Mouse (Mus musculus): Measurements from ENCODE around the gene Lmo7. TPM values are rescaled to one million over a fixed set of nuclear protein-coding genes. Genes with fewer than 3 reads are reported as not detected.

Gene Lmo7
- total RNA-seq, 2 experiments from 2014 or later, result 81.4 to 118 TPM

DNA sequence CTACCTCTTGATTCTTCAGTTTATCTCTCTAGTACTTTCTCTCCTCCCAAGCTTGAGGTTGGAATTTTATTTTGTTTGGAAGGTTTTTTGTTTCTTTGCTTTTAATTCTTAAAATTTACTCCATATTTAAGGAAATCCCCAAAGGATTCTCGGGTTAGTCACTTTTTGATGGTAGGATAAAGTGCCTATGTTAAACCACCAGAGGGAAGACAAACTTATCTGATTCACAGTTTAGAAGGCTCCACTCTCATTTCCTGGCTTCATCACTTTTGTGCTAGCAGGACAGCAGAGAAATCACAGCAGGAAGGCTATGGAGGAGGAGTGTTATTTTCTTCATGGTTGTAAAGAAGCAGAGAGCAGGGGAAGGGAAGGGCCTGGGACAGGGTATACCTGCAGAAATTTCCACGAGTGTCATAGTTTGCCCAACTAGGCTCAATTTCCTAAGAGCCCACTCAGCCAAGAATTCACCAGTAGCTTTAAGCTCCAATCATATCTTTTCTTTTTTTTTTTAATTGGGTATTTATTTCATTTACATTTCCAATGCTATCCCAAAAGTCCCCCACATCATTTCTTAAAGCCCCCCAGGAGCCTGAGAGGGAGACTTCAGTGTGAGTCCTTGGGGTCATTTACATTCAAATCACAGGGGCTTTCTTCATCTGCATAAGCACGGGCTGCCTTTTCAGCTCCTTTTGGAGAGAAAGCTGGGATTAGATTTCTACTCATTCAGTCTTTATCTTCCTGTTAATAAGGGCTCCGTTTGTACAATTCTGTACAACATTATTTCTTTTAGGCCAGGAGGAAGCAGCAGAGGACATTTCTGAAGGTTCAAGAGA, 46.8 kb downstream of the Lmo7 start:
- intact Hi-C loops (cut with DNase I), result no loop called here

GRCm38 (mm10) chr14:101777129-101777493, 47.4 kb downstream of the Lmo7 start:
- intact Hi-C loops (cut with DNase I), result no loop called here
- DNase-seq (ENCODE audit: low spot score in 2 of 2), result no peak

More for the DNA sequence above, 46.8 kb downstream of the Lmo7 start:
- no peak for DNase-seq (ENCODE audit: low spot score in 2 of 2)

DNA sequence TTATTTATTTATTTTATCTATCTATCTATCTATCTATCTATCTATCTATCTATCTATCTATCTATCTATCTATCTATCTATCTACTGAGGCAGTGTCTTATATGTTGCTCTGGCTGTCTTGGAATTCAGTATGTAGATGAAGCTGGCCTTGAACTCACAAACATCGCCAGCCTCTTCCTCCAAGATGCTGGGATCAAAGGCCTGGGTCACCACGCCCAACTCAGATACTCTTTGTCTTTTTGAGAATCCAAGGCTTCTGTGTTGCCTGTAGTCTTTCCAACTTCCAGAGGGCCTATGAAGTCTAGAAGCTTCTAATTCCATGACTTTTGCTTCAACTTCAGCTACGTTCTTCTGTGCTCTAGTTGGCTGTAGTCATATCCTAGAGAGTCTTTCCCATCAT, 48.7 kb downstream of the Lmo7 start:
- DNase-seq (ENCODE audit: low spot score in 2 of 2), result no peak
- intact Hi-C loops (cut with DNase I), result no loop called here

GRCm38 (mm10) chr14:101780016-101780415, 50.3 kb downstream of the Lmo7 start:
- no peak for DNase-seq (ENCODE audit: low spot score in 2 of 2)
- intact Hi-C loops (cut with DNase I), result loop anchor here (5.0 kb wide), 3 partner anchors 147 to 1212 kb away; no protein-coding TSS in a partner anchor

DNA sequence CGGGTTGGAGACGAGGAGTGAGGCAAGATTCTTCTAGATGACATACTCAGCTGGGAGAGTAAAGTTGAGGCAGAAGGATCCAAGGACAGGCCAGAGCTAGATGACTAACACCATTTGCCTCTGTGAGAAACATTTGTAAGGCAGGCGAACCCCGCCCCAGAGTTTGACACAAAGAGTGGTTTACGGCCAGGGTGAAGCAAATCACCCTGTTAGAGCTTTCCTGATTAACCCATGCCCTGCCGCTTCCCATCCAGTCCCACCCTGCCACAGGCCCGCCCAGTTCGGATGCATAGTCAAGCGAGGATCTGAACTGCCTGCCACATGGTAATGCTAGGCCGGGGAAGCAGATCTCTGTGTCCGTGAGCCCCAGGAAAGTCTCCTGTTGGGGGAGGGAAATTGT, 51.5 kb downstream of the Lmo7 start:
- intact Hi-C loops (cut with DNase I), result loop anchor here (5.0 kb wide), 3 partner anchors 146 to 1211 kb away; no protein-coding TSS in a partner anchor
- DNase-seq (ENCODE audit: low spot score in 2 of 2), result no peak

- intact Hi-C loops (cut with DNase I), result loop anchor here (5.0 kb wide), 3 partner anchors 145 to 1210 kb away; no protein-coding TSS in a partner anchor
- DNase-seq (ENCODE audit: low spot score in 2 of 2), result peak in 1 of 2 experiments; percentile 11
Measured at GRCm38 (mm10) chr14:101781943-101782510, 52.3 kb downstream of the Lmo7 start.

- intact Hi-C loops (cut with DNase I), result loop anchor here (5.0 kb wide), 3 partner anchors 143 to 1208 kb away; no protein-coding TSS in a partner anchor
- no peak for DNase-seq (ENCODE audit: low spot score in 2 of 2)
Measured at GRCm38 (mm10) chr14:101784315-101784945, 54.7 kb downstream of the Lmo7 start.

DNA sequence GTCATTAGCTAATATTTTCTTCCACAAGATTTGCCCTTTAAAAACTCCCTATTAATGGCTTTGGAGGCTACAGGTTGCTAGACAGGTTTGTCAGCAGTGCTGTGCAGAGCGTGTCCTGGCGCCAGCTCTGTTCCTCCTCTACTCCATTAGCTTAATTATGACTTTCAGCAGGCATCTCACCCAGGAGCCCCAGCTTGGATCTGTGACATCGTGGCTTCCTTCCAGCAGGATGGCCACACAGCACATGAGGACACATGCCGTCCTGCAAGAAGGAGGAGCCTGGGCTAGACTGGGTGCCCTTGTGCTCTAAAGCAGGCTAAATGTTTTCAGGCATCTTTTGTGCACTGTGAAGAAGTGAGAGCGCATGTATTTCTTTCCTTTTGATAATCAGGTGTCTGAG, 58.1 kb downstream of the Lmo7 start:
- intact Hi-C loops (cut with DNase I), result no loop called here
- DNase-seq (ENCODE audit: low spot score in 2 of 2), result no peak

- intact Hi-C loops (cut with DNase I), result no loop called here
- no peak for DNase-seq (ENCODE audit: low spot score in 2 of 2)
Measured at GRCm38 (mm10) chr14:101788475-101788874, 58.7 kb downstream of the Lmo7 start.

DNA sequence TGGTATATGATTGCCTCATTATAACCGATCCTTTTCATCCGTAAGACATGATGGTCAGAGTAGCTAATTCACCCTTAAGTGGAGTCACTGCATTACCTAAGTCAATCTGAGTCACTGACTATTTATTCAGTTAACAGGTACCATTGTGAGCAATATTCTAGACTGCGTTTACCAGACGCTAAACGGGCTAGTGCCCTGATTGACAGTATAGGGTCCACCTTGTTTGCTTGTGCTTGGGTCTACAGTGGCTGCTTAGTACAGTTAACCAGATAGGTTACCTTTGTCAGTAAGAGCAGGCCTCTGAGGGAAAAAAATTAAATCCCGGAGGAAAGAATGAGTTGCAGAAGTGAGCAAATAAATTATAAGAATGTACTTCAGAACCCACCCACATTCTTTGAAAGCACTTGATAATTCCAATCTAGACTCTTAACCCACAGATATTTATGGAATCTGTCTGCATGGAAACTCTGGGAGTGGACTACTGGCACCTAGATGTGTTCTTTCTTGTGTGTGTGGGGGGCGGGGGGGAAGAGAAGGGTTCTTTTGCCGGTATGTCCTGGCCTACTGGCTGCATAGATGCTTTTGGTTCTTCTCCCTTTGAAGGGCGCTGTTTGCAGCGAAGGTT, 64.9 kb downstream of the Lmo7 start:
- DNase-seq (ENCODE audit: low spot score in 2 of 2), result no peak
- intact Hi-C loops (cut with DNase I), result no loop called here

DNA sequence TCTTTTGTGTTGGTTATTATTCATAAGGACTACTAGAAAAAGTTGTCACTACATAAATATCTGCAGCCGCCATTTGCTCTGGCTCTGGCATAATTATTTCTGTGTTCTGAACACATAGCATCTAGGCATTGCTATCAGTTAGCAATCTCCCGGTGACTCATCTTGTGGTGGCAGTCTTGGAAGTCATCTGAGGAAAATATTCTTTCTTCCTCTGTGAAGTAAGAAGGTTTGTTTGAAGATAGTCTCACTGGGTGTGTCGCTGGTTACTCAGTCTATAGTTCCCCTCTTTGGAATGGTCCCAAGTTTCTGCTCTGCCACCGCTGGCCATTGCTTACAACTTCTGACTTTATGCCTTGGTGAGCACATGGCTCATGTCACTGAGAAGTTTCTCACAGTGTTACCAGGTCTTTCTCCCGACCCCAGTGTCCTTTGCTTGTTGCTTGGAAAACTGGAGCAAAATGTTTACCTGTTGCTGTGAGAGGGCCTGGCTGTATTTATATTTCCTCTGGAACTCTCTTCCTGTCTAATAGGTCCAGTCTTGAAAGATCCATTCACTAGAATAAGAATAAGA, 68.3 kb downstream of the Lmo7 start:
- intact Hi-C loops (cut with DNase I), result no loop called here
- DNase-seq (ENCODE audit: low spot score in 2 of 2), result no peak

DNA sequence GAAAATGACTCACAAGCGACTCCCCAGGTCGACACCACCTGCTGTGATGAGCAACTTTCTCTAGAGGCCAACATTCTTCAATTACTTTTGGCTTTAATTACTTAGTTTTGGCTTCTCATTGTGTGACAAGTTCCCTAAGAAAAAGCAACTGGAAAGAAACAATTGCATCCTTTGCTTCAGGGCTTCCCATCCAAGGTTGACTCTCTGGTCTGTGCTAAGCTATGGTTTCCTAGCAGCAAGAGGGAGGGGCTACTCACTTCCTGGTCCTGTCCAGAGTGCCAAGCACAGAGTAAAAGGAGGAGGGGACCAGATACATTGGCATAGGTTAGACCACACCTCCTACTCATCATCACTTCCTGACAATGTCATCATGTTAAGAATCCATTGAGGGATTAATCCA, 69.0 kb downstream of the Lmo7 start:
- no peak for DNase-seq (ENCODE audit: low spot score in 2 of 2)
- intact Hi-C loops (cut with DNase I), result no loop called here

GRCm38 (mm10) chr14:101801674-101802073, 71.9 kb downstream of the Lmo7 start:
- DNase-seq (ENCODE audit: low spot score in 2 of 2), result no peak
- intact Hi-C loops (cut with DNase I), result no loop called here

DNA sequence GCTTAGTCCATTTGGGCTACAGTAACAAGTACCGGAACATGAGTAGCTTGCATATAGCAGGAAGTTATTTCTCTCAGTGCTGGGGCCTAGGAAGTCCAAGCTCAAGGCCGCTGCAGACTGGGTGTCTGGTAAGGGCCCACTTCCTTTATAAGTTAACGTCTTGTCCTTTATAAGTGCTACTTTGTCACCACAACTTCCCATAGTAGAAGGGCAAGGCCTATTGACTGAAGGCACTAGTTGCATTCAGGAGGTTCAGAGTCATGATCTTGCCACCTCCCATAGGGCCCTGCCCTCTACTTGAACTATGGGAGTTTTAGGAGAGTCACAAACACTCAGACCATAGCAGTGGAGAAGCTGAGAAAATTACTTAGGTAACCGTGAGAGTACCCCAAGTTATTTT, 74.4 kb downstream of the Lmo7 start:
- intact Hi-C loops (cut with DNase I), result no loop called here
- no peak for DNase-seq (ENCODE audit: low spot score in 2 of 2)

- intact Hi-C loops (cut with DNase I), result no loop called here
- no peak for DNase-seq (ENCODE audit: low spot score in 2 of 2)
Measured at GRCm38 (mm10) chr14:101804562-101805327, 75.0 kb downstream of the Lmo7 start.

DNA sequence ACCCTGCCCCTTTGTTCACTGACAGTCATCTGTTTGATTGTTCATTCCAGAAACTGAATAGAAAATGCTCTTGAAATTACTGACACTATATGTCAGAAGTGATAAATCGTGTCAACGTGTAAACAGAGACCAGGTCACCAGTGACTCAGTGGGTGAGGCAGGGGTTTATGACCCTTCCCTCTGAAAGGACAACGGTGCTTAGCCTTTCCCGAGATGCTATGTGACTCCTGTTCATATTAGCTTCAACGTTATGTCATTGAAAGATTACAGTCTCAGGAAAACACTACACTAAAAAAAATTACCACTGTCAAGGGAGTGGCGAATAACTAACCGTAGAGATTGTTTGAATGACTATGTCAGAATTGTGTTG, 75.6 kb downstream of the Lmo7 start:
- intact Hi-C loops (cut with DNase I), result no loop called here
- DNase-seq (ENCODE audit: low spot score in 2 of 2), result no peak

DNA sequence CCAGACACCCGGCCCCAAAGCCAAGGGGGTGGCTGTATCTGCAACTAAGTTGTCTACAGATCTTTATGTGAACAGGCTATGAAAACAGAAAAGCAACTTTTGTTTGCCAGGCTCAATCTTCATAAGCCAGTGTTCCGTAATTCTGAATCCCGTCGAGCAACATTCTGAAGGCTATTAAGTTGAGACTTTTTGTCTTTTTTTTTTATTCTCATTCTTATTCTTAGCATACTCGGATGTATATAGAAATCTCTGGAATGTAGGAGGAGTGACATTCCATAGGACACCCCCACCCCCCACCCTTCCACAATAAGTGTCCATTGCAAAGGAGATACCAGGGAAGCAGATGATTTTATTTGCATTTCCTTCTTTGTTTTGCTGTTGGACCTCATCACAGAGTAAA, 76.3 kb downstream of the Lmo7 start:
- DNase-seq (ENCODE audit: low spot score in 2 of 2), result no peak
- intact Hi-C loops (cut with DNase I), result no loop called here

- intact Hi-C loops (cut with DNase I), result no loop called here
- no peak for DNase-seq (ENCODE audit: low spot score in 2 of 2)
Measured at GRCm38 (mm10) chr14:101806607-101807006, 76.8 kb downstream of the Lmo7 start.

DNA sequence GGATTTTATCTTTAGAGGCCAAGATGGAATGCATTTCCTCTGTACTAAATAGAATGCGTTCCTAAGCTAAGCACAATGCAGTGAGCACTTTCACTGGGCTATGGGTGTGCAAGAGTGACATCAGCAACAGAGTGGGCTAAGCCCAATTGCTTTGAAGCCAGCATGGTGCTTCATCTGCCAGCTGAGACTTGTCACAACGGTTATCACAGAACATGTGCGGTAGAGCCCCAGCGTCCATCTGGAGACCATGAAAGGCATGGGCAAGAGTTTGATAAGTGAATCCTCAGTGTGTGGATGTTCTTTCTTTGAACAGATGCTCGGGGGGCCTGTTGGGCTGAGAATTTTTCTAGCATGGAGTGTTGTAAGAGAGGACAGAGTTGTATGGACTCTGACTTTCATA, 86.7 kb downstream of the Lmo7 start:
- no peak for DNase-seq (ENCODE audit: low spot score in 2 of 2)
- intact Hi-C loops (cut with DNase I), result no loop called here

Measured in left cerebral cortex, postnatal 36 days (tissue).